Mouse (Mus musculus) layer of hippocampus, adult 18-20 months (tissue): Measurements from ENCODE around the gene Smtnl2. TPM values are rescaled to one million over a fixed set of nuclear protein-coding genes. Genes with fewer than 3 reads are reported as not detected.

Source experiments
- DNase-seq, 2 experiments: peaks; one replicate each; pipeline ENCODE4 v3.0.0; 2022; ENCODE audit warnings: low spot score in 2 of 2
- total RNA-seq, 2 experiments: library from RNA; stranded (reverse); gene quantifications; 2 replicates each; pipeline ENCODE4 v1.2.3; 2021

Gene Smtnl2
- total RNA-seq, 2 experiments from 2014 or later, result 1.3 to 2.9 TPM

DNA sequence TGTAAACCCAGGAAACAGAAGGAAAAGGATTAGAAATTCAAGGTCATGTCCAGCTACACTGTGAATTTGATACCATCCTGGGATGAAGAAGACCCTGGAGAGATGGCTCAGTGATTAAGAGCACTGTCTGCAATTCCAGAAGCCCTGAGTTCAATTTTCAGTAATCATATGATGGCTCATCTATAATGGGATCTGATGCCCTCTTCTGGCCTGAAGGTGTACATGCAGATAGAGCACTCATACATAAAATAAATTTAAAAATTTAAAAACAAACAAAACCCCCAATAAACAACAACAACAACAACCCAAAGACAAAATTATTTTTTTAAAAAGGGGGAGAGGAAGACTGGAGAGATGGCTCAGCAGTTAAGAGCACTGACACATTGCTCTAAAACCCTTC lies 15.4 kb upstream of the Smtnl2 start:
- peak in 1 of 2 experiments; percentile 14 for DNase-seq

- DNase-seq, result no peak
Observed at GRCm38 (mm10) chr11:72425201-72425600, 13.7 kb upstream of the Smtnl2 start.

DNA sequence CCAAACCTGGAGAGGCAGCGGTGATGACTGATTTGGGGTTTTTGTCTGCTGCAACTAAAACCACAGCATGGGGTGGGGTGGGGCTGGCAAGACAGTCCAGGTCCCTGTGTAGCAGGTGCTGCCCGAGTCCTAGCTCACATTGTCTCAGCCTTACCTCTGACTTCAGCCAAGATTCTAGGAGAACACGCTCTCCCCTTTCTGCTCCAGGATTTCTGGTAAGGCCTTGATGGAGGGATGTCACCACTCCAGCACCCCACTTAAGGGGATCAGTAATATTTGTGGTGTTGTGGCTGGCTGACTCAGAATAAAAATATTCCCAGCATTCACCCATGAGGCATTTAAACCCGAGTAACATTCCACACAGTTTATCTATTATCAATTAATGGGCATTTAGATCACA lies 12.2 kb upstream of the Smtnl2 start:
- DNase-seq, result no peak

DNA sequence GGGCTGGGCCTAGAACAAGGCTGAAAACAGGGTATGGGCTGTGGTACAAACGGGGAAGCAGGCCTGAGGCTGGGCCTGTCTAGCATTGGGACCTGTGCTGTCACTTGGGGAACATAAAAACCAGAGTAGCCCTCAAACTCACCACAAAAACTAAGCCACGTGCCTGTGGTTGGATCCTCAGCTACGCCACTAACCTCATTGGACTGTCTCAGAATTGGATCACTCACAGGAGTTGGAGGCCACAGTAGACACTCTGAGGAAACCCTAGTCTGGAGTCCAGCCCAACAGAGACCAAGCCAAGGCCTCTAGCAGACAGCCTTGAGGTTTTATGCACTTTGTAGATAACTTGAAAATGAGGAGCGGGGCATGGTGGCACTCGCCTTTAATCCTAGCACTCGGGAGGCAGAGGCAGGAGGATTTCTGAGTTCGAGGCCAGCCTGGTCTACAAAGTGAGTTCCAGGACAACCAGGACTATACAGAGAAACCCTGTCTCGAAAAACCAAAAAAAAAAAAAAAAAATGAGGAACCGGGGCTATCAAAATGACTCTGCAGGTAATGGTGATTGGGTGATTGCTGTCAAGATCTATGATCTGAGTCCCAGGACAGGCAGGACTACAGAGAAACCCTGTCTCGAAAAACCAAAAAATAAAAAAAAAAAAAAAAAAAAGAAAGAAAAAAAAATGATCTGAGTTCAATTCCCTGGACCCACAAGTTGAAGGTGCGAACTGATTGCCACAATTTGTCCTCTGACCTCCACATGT lies 10.2 kb upstream of the Smtnl2 start:
- DNase-seq, result no peak

GRCm38 (mm10) chr11:72420460-72421122 lies 9.1 kb upstream of the Smtnl2 start:
- peak in 1 of 2 experiments; percentile 79 for DNase-seq

DNA sequence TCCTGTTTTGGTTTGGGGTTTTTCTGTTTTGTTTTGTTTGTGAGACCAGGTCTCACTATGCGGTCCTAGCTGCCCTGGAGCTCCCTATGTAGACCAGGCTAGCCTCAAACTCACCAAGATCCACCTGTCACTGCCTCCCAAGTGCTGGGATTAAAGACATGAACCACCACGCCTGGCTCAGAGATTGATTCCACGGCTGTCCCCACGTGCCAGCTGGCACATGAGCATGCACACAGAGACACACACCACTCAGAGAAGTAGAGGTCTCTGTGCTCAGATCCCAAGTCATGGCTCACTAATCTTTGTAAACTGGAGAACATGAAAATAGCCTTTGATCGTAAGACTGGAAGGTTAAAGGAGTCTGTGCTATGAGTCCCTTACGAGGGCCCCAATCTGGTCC lies 7.5 kb upstream of the Smtnl2 start:
- DNase-seq, result no peak

DNA sequence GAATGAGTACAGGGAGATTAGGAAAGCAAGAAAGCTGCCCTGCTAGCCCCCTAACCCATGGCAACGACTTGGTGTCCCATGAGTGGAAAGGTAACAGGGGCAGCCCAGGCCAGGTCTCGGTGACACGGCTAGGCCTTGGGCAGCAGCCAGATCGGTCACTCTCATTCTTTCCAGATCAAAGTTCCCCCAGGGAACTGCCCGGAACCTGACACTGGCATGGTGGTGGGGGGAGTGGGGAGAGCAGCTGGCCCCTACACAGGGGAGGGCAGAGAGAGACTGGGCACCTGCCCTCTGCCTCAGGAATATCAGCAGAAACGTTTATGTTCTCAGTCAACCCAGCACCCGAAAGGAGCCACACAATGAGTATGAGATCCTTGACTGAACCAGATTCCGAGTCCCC lies 6.7 kb upstream of the Smtnl2 start:
- no peak for DNase-seq

DNA sequence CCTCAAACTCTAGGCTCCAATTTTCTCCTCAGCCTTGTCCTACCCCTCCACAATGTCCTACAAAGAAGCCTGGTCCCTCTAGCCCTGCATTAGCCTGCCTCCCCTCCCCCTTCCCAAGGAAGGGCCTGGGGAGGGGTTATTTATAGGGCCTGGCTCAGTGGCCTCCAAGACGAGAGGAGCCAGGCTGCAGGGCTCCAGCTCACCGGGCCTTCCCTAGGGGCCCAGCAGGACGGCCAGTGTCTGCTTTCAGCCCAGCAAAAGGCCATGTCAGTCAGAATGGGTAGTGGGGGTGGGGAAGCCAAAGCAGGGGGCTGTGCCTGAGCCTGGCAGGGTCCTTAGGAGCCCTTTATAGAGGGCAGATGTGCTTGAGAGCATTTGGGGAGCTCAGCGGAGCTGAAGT lies 5.9 kb upstream of the Smtnl2 start:
- no peak for DNase-seq

DNA sequence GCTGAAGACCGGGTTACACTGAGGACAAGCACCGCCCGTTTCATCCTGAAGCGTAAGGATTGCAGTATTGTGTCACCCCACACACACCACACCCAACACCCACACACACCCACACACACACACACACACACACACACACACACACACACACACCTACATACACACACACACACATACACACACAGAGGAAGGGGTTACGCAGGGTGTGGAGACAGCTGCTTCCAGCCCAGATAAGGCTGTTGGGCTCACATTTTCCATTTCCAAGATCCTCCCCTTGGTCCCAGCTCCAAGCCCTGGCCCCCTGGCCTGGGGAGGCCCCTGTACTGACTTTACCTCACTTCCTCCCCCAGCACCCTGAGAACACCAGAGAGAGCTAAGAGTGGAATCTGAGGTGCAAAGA lies 5.2 kb upstream of the Smtnl2 start:
- DNase-seq, result no peak

DNA sequence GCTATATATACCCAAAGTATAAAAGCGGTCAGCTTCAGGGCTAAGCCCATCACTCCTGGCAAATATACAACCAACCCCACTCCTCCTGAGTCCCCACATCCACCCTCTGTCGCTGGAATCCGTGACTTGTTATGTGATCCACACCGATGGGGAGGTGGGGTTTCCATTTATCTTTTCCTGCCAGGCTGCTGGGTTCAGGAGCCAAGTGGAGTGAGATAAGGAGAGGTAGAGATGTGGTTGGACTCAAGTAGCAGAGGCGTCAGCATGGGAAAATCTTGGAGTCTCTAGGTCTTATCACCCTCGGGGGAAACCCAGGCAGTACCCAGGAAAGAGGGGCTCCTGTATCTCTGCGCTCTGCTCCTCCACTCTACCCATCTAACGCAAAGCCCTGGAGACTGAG lies 3.6 kb upstream of the Smtnl2 start:
- DNase-seq, result no peak

DNA sequence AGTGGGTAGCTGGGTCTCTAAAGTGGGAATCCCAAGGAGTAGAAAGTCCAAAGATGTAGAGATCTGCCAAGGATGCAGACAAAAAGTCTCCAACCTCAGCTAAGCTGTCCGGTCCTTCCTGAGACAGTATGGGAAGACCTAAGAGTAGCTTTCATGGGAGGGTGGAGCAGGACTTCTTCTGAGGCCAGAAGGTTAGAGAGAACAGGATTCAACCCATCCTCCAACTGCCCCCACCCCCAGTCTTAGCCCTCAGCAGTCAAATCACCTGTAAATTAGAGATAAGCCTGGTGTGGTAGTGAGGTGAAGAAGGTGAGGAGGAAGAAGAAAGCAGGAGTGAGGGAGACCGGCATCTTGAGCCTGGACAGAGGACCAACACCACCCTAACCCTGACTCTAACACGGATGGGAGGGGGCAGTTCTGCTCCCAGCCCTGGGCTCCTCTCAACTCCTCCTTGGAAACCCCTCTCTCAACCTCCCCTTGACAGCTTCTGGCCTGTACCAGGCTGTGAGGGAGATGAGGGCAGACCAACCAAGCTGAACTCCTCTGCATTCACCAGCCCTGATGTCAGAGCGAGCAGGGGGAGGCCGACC lies 2.2 kb upstream of the Smtnl2 start:
- no peak for DNase-seq

DNA sequence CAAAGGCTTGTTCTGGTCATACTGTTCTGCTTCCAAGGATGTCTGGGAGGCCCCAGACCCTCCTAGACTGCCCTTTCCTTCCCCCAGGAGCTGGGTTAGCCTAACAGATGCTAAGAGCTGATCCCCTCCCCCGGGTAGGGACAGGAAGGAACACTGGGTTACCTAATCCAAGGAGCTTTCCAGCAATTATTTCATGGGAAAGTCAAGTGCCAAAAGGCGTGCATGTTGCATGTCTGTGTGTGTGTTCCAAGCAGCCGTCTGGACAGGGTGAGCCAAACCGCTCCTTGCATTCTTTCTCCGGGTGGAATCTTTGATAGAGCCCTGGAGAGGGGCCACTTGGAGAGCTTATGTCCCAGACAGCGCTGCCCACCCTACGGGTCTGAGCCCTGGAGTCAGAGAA lies 1.5 kb upstream of the Smtnl2 start:
- DNase-seq, result no peak

- DNase-seq, result no peak
Observed at GRCm38 (mm10) chr11:72411945-72412344, 432 bp upstream of the Smtnl2 start.

DNA sequence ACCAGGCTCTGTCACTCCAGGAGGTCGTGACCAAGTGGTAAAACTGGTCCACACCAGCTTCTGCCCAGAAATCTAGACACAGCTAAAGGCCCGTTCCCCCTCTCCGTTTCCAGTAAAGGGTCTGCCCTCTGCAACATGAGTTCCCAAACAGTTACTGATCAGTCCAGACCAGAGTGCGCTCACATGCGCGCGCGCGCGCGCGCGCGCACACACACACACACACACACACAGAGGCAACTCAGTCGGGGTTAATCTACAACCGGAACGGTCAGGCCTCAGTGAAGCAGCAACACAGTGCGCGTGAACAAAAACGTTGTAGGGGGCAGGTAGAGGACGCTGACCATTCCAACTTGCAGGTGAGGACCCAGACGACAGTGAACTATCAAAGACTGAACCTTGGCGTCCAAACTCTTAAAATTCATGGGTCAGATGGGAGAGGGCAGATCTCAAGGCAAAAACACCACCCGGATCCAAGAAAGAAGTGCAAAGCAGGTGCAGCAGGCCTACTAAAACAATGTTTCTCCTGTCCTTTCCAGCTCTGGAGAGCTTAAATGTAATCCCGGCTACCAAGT lies 906 bp downstream of the Smtnl2 start:
- no peak for DNase-seq

DNA sequence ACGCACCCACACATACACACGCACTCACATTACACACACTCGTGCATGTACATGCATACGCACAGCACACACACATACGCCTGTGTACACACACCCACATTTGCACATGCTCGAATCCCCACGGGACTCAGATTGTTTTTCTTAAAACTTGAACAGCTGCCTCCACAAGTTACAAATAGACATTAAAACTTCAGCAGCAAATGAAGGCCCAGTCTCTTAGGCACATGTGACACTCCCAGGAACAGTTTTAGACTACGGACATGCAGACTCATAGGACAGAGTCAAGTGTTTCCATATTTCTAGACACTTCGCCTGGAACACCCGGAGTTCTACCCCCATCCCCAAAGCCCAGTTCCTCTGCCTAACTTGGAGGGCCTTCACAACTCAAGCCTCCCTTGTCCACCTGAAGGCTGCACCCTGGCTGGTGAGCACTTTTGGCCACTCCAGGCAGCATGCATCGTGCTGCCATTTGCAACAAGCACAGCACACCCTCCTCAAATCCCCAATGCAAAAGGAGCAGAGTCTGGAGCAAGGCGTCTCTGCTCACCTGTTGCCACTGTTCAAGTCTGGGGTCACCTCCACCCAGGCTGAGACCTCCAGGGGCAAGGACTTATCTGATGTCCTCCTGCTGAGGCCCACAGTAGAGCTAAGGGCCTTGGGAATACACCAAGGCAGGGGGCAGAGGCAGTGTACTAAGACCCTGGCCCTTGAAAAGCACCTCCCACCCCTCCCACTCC lies 1.7 kb downstream of the Smtnl2 start:
- no peak for DNase-seq

- DNase-seq, result no peak
Observed at GRCm38 (mm10) chr11:72408451-72409170, 2.9 kb downstream of the Smtnl2 start.

GRCm38 (mm10) chr11:72407574-72407973 lies 3.9 kb downstream of the Smtnl2 start:
- no peak for DNase-seq

GRCm38 (mm10) chr11:72407081-72407480 lies 4.4 kb downstream of the Smtnl2 start:
- DNase-seq, result no peak

DNA sequence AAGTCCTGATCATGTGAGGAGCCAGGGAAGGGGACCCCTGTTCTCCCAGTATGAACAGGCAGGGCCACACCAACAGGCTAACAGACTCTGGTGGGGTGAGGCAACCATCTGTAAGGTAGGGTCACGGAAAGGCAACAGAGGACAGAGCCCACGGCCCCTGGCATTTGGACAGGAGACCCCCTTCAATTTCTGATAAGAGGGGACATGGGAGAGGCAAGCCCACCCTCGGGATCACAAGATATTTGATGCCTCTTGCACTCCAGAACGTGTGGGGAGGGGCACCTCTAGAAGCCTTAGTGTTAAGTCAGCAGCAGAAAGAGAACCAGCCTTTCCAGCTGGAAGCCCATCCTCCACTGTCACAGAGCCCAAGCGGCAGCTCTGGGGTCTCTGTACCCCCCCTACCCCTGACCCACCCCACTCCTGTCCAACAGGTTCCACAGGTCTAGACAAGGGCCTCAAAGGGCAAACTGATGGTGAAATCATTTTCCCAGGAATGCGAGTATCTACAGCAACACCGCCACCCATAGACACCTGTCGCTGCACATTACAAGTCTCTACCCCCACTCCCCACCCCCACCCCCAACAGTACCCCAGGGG lies 5.3 kb downstream of the Smtnl2 start:
- no peak for DNase-seq

DNA sequence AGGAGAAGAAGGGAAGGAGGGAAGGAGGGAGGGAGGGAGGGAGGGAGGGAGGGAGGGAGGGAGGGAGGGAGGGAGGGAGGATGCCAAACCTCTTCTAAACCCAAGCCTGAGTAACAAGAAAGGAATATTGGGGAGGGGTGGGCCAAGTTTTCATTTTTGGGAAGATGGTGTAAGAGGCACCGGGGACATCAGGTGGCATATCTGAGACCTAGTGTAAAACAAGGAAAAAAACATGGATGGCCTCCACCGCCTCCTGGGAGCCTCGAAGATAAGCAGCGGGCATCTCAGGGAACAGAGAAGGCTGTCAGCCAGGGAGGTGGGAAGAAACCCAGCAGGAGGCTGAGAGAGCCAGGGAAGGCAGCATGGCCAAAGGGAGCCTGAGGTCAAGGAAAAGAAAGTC lies 6.0 kb downstream of the Smtnl2 start:
- no peak for DNase-seq
